16 mouse cellular contexts compared by ENCODE assay signal in genomic region chr17:30348031-30348430, GRCm38 (mm10).
A peak's percentile ranks its signal among the peaks of the same experiment; 100 is the strongest.
DNase-seq lines count a peak whose midpoint lies in the region; ATAC-seq and TF ChIP-seq lines count a peak whose summit lies in the region.
"Had no signal": no experiment of that assay in that cellular context is flagged by ENCODE, and none has a peak within 500 bp of the region (broad histone marks: within the 10 kb centered on the region; RNA-seq: fewer than 3 reads in every experiment).

No protein-coding gene starts in this region.

- H3K27me3 ChIP-seq in forebrain, embryonic 12.5 days, result no peaks in the 10 kb centered on the region
- H3K27me3 ChIP-seq in forebrain, embryonic 16.5 days (replicated peaks; ENCODE audit: control insufficient read depth, insufficient read depth, low read length), result no peaks in the 10 kb centered on the region
- H3K27me3 ChIP-seq in liver, embryonic 15.5 days, result no peaks in the 10 kb centered on the region
- H3K27me3 ChIP-seq: heart, embryonic 15.5 days; intestine, embryonic 15.5 days had no signal

- H3K27ac ChIP-seq in forebrain, embryonic 12.5 days, result peak overlapping the region; percentile 82
- no peak overlapping the region for H3K27ac ChIP-seq in forebrain, embryonic 16.5 days (ENCODE audit: low read length)
- no peak overlapping the region; the same call in 1 of the 2 replicates for H3K27ac ChIP-seq in liver, embryonic 15.5 days (replicated peaks)
- peak overlapping the region; percentile 71 for H3K27ac ChIP-seq in olfactory bulb, adult 2 months (ENCODE audit: insufficient read depth, low read depth, low read length)
- H3K27ac ChIP-seq: heart, embryonic 15.5 days; intestine, embryonic 15.5 days; left cerebral cortex, adult 2 months; macrophage had no signal

- 65% methylated on average over 2 of the region's 2 CpGs for WGBS in forebrain, embryonic 12.5 days
- WGBS in forebrain, embryonic 16.5 days, result 66% methylated on average over 2 of the region's 2 CpGs
- 77% methylated on average over 2 of the region's 2 CpGs for WGBS in liver, embryonic 15.5 days (ENCODE audit: insufficient replicate concordance)
- 66% methylated on average over 2 of the region's 2 CpGs for WGBS in olfactory bulb, adult 2 months

- TF ChIP-seq CTCF in olfactory bulb, adult 2 months (IDR thresholded peaks at IDR 0.05; ENCODE audit: insufficient read depth, low read depth, low read length), result no peak

- no peak overlapping the region for H3K9ac ChIP-seq in forebrain, embryonic 12.5 days
- H3K9ac ChIP-seq in forebrain, embryonic 16.5 days (replicated peaks; ENCODE audit: low read depth, low read length), result no peak overlapping the region
- H3K9ac ChIP-seq in liver, embryonic 15.5 days, result no peak overlapping the region
- H3K9ac ChIP-seq: heart, embryonic 15.5 days; intestine, embryonic 15.5 days had no signal

- H3K36me3 ChIP-seq in forebrain, embryonic 12.5 days (replicated peaks), result no peaks in the 10 kb centered on the region
- no peaks in the 10 kb centered on the region for H3K36me3 ChIP-seq in forebrain, embryonic 16.5 days (ENCODE audit: control insufficient read depth, insufficient read depth)
- H3K36me3 ChIP-seq in liver, embryonic 15.5 days (replicated peaks), result no peaks in the 10 kb centered on the region
- H3K36me3 ChIP-seq: heart, embryonic 15.5 days; intestine, embryonic 15.5 days had no signal

- H3K4me1 ChIP-seq in forebrain, embryonic 12.5 days, result peaks cover 25% of the 10 kb centered on the region
- H3K4me1 ChIP-seq in forebrain, embryonic 16.5 days (replicated peaks; ENCODE audit: control insufficient read depth, insufficient read depth, low read length), result peaks cover 29% of the 10 kb centered on the region
- H3K4me1 ChIP-seq in liver, embryonic 15.5 days (replicated peaks), result peaks cover 31% of the 10 kb centered on the region
- H3K4me1 ChIP-seq in olfactory bulb, adult 2 months (ENCODE audit: control insufficient read depth, insufficient read depth, low read length), result peaks cover 34% of the 10 kb centered on the region

- no peak overlapping the region for H3K4me2 ChIP-seq in forebrain, embryonic 12.5 days
- no peak overlapping the region for H3K4me2 ChIP-seq in forebrain, embryonic 16.5 days (ENCODE audit: low read length)
- peak overlapping the region; percentile 45; the same call in 1 of the 2 replicates for H3K4me2 ChIP-seq in liver, embryonic 15.5 days
- H3K4me2 ChIP-seq: heart, embryonic 15.5 days had no signal

- H3K4me3 ChIP-seq in forebrain, embryonic 12.5 days (replicated peaks), result no peak overlapping the region
- no peak overlapping the region for H3K4me3 ChIP-seq in forebrain, embryonic 16.5 days (replicated peaks; ENCODE audit: low read length)
- no peak overlapping the region for H3K4me3 ChIP-seq in liver, embryonic 15.5 days (replicated peaks)
- no peak overlapping the region for H3K4me3 ChIP-seq in olfactory bulb, adult 2 months (ENCODE audit: insufficient read depth, low read depth, low read length)
- H3K4me3 ChIP-seq: heart, embryonic 15.5 days; intestine, embryonic 15.5 days; left cerebral cortex, adult 2 months had no signal

- DNase-seq in ovary, postnatal 36 days (ENCODE audit: low spot score), result peak; percentile 9
- no peak for DNase-seq in ovary, postnatal 10 days (ENCODE audit: low spot score)
- no peak for DNase-seq in frontal cortex, postnatal 25 days (ENCODE audit: low spot score in 2 of 2)
- DNase-seq in right cerebral cortex, adult 18-20 months, result no peak
- DNase-seq: cerebellum, adult 2 months; gastrocnemius, postnatal 36 days; kidney, postnatal 36 days; thymus, postnatal 14 days had no signal

- no peak for TF ChIP-seq POLR2A in olfactory bulb, adult 2 months (IDR thresholded peaks at IDR 0.05; ENCODE audit: insufficient read depth, low read depth, low read length)

- no peaks in the 10 kb centered on the region for H3K9me3 ChIP-seq in forebrain, embryonic 12.5 days
- H3K9me3 ChIP-seq in forebrain, embryonic 16.5 days (ENCODE audit: control insufficient read depth, low read length), result no peaks in the 10 kb centered on the region
- H3K9me3 ChIP-seq in liver, embryonic 15.5 days (replicated peaks), result no peaks in the 10 kb centered on the region
- H3K9me3 ChIP-seq: heart, embryonic 15.5 days; intestine, embryonic 15.5 days had no signal

- no peak for ATAC-seq in forebrain, embryonic 12.5 days (ENCODE audit: low FRiP score)
- no peak for ATAC-seq in forebrain, embryonic 16.5 days
- no peak for ATAC-seq in liver, embryonic 15.5 days (ENCODE audit: insufficient read depth)

Comparison
In these comparisons a context has a peak if more than half of its experiments do, and no peak if none do; other contexts are left out.
1. H3K27ac ChIP-seq: peak in forebrain, embryonic 12.5 days (single experiment) and olfactory bulb, adult 2 months (single experiment); none in forebrain, embryonic 16.5 days (single experiment) and liver, embryonic 15.5 days (single experiment).